Mouse (Mus musculus) heart, embryonic 14.5 days (tissue): Measurements from ENCODE around the gene Ppcdc. TPM values are rescaled to one million over a fixed set of nuclear protein-coding genes. Genes with fewer than 3 reads are reported as not detected.

Experiments
- ATAC-seq: fragments of 200-750 bp; cut with Nextera tagmentation; 2 replicates; pipeline ENCODE4 v1.8.0; 2017; ENCODE audit warnings: low read depth, moderate TSS enrichment; ENCODE audit not compliant: insufficient number of reproducible peaks, insufficient read depth, low FRiP score
- H3K27ac ChIP-seq, 2 experiments: fragments of 200-500 bp in 1 of 2; fragments of 300-500 bp in 1 of 2; sonication (generic) in 1 of 2; replicated peaks in 1 of 2; 2 replicates each; pipeline ENCODE4 v1.5.1; 2012 to 2014; ENCODE audit warnings: low read depth in 2 of 2, low read length in 2 of 2, control low read depth in 1 of 2, mild to moderate bottlenecking in 1 of 2, mixed read lengths in 1 of 2; ENCODE audit not compliant: control insufficient read depth in 1 of 2, insufficient read depth in 1 of 2
- H3K27me3 ChIP-seq: fragments of 300-500 bp; sonication (generic); 2 replicates; pipeline ENCODE4 v1.6.1; 2014; ENCODE audit warnings: mild to moderate bottlenecking, low read length, control low read depth; ENCODE audit not compliant: control insufficient read depth, insufficient read depth
- H3K36me3 ChIP-seq: fragments of 300-500 bp; sonication (generic); 2 replicates; pipeline ENCODE4 v1.6.1; 2014; ENCODE audit warnings: mild to moderate bottlenecking, control low read depth, low read length, mixed read lengths; ENCODE audit not compliant: control insufficient read depth, insufficient read depth
- H3K4me1 ChIP-seq, 2 experiments: fragments of 200-500 bp in 1 of 2; fragments of 300-500 bp in 1 of 2; sonication (generic) in 1 of 2; 2 replicates each; pipeline ENCODE4 v1.6.1; 2012 to 2014; ENCODE audit warnings: low read length in 2 of 2, control low read depth in 1 of 2, mixed read lengths in 1 of 2; ENCODE audit not compliant: control insufficient read depth in 2 of 2, insufficient read depth in 2 of 2
- H3K4me2 ChIP-seq: fragments of 300-500 bp; sonication (generic); 2 replicates; pipeline ENCODE4 v1.6.1; 2014; ENCODE audit warnings: mild to moderate bottlenecking, low read length
- H3K4me3 ChIP-seq, 2 experiments: fragments of 200-500 bp in 1 of 2; fragments of 300-500 bp in 1 of 2; sonication (generic) in 1 of 2; 2 replicates each; pipeline ENCODE4 v1.5.1; 2012 to 2014; ENCODE audit warnings: low read length in 2 of 2, mild to moderate bottlenecking in 2 of 2, control low read depth in 1 of 2, low read depth in 1 of 2, moderate library complexity in 1 of 2; ENCODE audit not compliant: control insufficient read depth in 1 of 2, insufficient read depth in 1 of 2
- H3K9ac ChIP-seq: fragments of 300-500 bp; sonication (generic); 2 replicates; pipeline ENCODE4 v1.6.1; 2014; ENCODE audit warnings: mild to moderate bottlenecking, low read length
- H3K9me3 ChIP-seq: fragments of 300-500 bp; sonication (generic); 2 replicates; pipeline ENCODE4 v1.6.1; 2016; ENCODE audit warnings: low read length, control low read depth; ENCODE audit not compliant: control insufficient read depth
- WGBS: fragments of 180-500 bp; shearing (Covaris S2); extraction: QIAGEN DNeasy Blood & Tissue Kit; methylation state at CpG from one replicate; pipeline ENCODE4 v1.1.7; 2014; 5-methylcytosine and 5-hydroxymethylcytosine counted together
- polyA plus RNA-seq: library from polyadenylated mRNA; unstranded; fragments of >200 nt; fragmentation: Nextera tagmentation; extraction: Ambion mirVana; gene quantifications from 2 replicates; pipeline ENCODE4 v1.2.1, GENCODE M21; 2014

Ppcdc gene
- polyA plus RNA-seq, 1 experiment from 2014 or later, result 21.1 TPM

GRCm38 (mm10) chr9:57462866-57463265 is 22.9 kb upstream of the Ppcdc start:
- H3K4me2 ChIP-seq, result no peak overlapping the region
- no peak overlapping the region for H3K27ac ChIP-seq
- H3K4me1 ChIP-seq, result peaks cover 8 to 9% of the 10 kb centered on the region in 2 experiments; a peak in 3 of 4 replicates
- no peaks in the 10 kb centered on the region for H3K27me3 ChIP-seq
- 83% methylated on average over 6 of the region's 6 CpGs for WGBS
- no peak for ATAC-seq
- H3K36me3 ChIP-seq, result no peaks in the 10 kb centered on the region
- no peak overlapping the region for H3K9ac ChIP-seq
- H3K9me3 ChIP-seq, result no peaks in the 10 kb centered on the region
- no peak overlapping the region for H3K4me3 ChIP-seq

- H3K4me1 ChIP-seq, result no peaks in the 10 kb centered on the region
- no peaks in the 10 kb centered on the region for H3K27me3 ChIP-seq
- no peak overlapping the region for H3K4me3 ChIP-seq
- H3K4me2 ChIP-seq, result no peak overlapping the region
- ATAC-seq, result no peak
- no peaks in the 10 kb centered on the region for H3K36me3 ChIP-seq
- 93% methylated on average over 2 of the region's 2 CpGs for WGBS
- no peak overlapping the region for H3K27ac ChIP-seq
- H3K9me3 ChIP-seq, result no peaks in the 10 kb centered on the region
- H3K9ac ChIP-seq, result no peak overlapping the region
Measured at GRCm38 (mm10) chr9:57459707-57460106, 19.8 kb upstream of the Ppcdc start.

GRCm38 (mm10) chr9:57453516-57453915 is 13.6 kb upstream of the Ppcdc start:
- Histone ChIP-seq H3K9ac (no peak overlapping the region), H3K9me3 (no peaks in the 10 kb centered on the region), H3K4me2 (no peak overlapping the region), H3K36me3 (peaks cover 4% of the 10 kb centered on the region; the same call in 1 of the 2 replicates), H3K27ac (no peak overlapping the region), H3K27me3 (no peaks in the 10 kb centered on the region), H3K4me3 (no peak overlapping the region), H3K4me1 (no peaks in the 10 kb centered on the region)
- 82% methylated on average over 4 of the region's 4 CpGs for WGBS
- ATAC-seq, result no peak

GRCm38 (mm10) chr9:57452624-57453462 is 12.9 kb upstream of the Ppcdc start:
- Histone ChIP-seq H3K4me3 (no peak overlapping the region), H3K27me3 (no peaks in the 10 kb centered on the region), H3K4me2 (no peak overlapping the region), H3K4me1 (no peaks in the 10 kb centered on the region), H3K36me3 (peaks cover 4% of the 10 kb centered on the region; the same call in 1 of the 2 replicates), H3K9me3 (no peaks in the 10 kb centered on the region), H3K27ac (no peak overlapping the region), H3K9ac (no peak overlapping the region)
- no peak for ATAC-seq
- WGBS, result 75% methylated on average over 8 of the region's 8 CpGs

- ATAC-seq, result no peak
- no peak overlapping the region for H3K27ac ChIP-seq
- no peaks in the 10 kb centered on the region for H3K9me3 ChIP-seq
- H3K27me3 ChIP-seq, result no peaks in the 10 kb centered on the region
- H3K4me2 ChIP-seq, result no peak overlapping the region
- WGBS, result 40% methylated on average over 1 of the region's 1 CpGs
- H3K36me3 ChIP-seq, result peaks cover 7% of the 10 kb centered on the region; the same call in 1 of the 2 replicates
- H3K9ac ChIP-seq, result no peak overlapping the region
- no peak overlapping the region for H3K4me3 ChIP-seq
- H3K4me1 ChIP-seq, result no peaks in the 10 kb centered on the region
Measured at GRCm38 (mm10) chr9:57449715-57450114, 9.8 kb upstream of the Ppcdc start.

DNA sequence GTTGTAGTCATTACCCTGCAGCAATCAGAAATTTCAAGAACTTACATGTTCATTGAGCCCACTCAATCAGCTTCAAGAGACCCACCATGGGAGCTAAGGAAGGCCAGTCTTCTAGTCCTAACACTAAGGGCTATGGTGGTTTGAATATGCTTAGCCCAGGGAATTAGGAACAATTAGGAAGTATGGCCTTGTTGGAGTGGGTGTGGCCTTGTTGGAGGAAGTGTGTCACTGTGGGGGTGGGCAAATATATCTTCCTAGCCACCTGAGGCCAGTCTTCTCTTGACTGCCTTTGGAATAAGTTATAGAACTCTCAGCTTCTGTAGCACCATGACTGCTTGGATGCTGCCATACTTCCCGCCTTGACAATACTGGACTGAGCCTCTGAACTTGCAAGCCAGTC is 696 bp upstream of the Ppcdc start:
- WGBS, result 88% methylated on average over 1 of the region's 1 CpGs
- Histone ChIP-seq H3K36me3 (peaks cover 2% of the 10 kb centered on the region; the same call in 1 of the 2 replicates), H3K4me1 (peaks cover 7 to 17% of the 10 kb centered on the region in 2 experiments), H3K27me3 (no peaks in the 10 kb centered on the region), H3K27ac (no peak overlapping the region), H3K9me3 (no peaks in the 10 kb centered on the region), H3K4me2 (no peak overlapping the region), H3K9ac (no peak overlapping the region), H3K4me3 (no peak overlapping the region)
- ATAC-seq, result no peak

DNA sequence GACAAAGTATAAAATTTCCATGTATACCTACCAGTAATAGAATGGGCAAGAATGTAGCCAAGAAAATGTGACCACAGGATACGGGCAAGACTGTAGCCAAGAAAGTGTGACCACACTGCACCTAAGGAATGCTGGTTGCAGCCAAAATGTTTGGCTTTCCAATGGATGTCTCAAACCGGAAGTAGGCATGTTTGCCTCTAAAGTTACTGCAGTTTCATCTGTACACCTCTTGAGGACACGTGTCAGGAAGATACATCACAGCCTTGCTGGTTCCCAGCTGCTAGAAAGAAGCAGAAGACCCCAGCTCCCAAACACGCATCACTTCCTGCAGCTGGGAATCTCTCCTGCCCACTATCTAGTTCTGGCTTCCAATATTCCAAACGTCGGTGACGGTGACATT is 841 bp downstream of the Ppcdc start:
- Histone ChIP-seq H3K4me1 (peaks cover 7 to 17% of the 10 kb centered on the region in 2 experiments), H3K4me2 (peak overlapping the region; percentile 76), H3K9me3 (no peaks in the 10 kb centered on the region), H3K27ac (peak overlapping the region in 1 of 2 experiments; percentile 55; a peak in 1 of 4 replicates), H3K4me3 (peak overlapping the region in 1 of 2 experiments; percentile 51; a peak in 2 of 4 replicates), H3K36me3 (peaks cover 2% of the 10 kb centered on the region; the same call in 1 of the 2 replicates), H3K9ac (peak overlapping the region; percentile 74), H3K27me3 (no peaks in the 10 kb centered on the region)
- ATAC-seq, result no peak
- 42% methylated on average over 7 of the region's 7 CpGs for WGBS
